Mouse (Mus musculus) embryonic fibroblast, embryonic 13.5 days (primary cell): ENCODE results near the gene Clybl. TPM values are rescaled to one million over a fixed set of nuclear protein-coding genes. Genes with fewer than 3 reads are reported as not detected.

Experiments used
- H3K27ac ChIP-seq: 2 replicates; pipeline ENCODE4 v1.5.1; 2012; ENCODE audit warnings: low read length, control low read depth, inconsistent platforms; ENCODE audit not compliant: insufficient read depth
- H3K4me1 ChIP-seq: 2 replicates; pipeline ENCODE4 v1.6.1; 2011; ENCODE audit warnings: low read length; ENCODE audit not compliant: control insufficient read depth, insufficient read depth
- H3K4me3 ChIP-seq: 2 replicates; pipeline ENCODE4 v1.5.1; 2011; ENCODE audit warnings: mild to moderate bottlenecking, control low read depth, low read length; ENCODE audit not compliant: insufficient read depth
- CTCF ChIP-seq: IDR thresholded peaks from 2 replicates; pipeline ENCODE4 v1.5.1; 2011; ENCODE audit warnings: mild to moderate bottlenecking, control low read depth, low read length, moderate library complexity, borderline replicate concordance; ENCODE audit not compliant: insufficient read depth
- POLR2A ChIP-seq: IDR thresholded peaks from 2 replicates; pipeline ENCODE4 v1.6.1; 2011; ENCODE audit warnings: low read depth, mild to moderate bottlenecking, control low read depth, low read length, moderate library complexity
- polyA plus RNA-seq: library from polyadenylated mRNA; stranded (reverse); fragments of >200 nt; gene quantifications from 2 replicates; pipeline ENCODE4 v1.2.4, GENCODE M21; 2011; ENCODE audit warnings: low read depth; ENCODE audit not compliant: missing spikeins, insufficient read length

The Clybl gene
- polyA plus RNA-seq, 1 experiment: 16.7 TPM

DNA sequence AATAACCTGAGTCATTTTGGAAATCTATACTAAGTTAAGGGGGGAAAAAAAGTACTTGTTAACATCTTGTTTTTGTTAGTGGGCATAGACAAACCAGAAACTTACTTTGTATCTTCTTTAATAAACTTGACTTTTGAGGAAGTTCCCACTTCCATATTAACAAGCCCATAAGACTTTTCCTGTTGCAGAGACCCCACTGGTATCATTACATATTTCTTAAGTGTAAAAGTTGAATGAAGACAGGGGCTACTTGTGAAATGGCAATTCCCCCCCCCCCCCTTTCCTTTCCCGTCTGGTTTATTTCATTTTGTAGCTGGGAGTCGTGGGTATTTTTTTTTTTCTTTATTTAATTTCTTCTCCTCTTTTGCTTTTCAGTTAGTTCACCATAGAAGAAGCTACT lies 115.4 kb downstream of the Clybl start:
- Histone ChIP-seq H3K4me3 (no peak overlapping the region), H3K4me1 (no peaks in the 10 kb centered on the region), H3K27ac (no peak overlapping the region)
- no peak for TF ChIP-seq POLR2A
- no peak for TF ChIP-seq CTCF

DNA sequence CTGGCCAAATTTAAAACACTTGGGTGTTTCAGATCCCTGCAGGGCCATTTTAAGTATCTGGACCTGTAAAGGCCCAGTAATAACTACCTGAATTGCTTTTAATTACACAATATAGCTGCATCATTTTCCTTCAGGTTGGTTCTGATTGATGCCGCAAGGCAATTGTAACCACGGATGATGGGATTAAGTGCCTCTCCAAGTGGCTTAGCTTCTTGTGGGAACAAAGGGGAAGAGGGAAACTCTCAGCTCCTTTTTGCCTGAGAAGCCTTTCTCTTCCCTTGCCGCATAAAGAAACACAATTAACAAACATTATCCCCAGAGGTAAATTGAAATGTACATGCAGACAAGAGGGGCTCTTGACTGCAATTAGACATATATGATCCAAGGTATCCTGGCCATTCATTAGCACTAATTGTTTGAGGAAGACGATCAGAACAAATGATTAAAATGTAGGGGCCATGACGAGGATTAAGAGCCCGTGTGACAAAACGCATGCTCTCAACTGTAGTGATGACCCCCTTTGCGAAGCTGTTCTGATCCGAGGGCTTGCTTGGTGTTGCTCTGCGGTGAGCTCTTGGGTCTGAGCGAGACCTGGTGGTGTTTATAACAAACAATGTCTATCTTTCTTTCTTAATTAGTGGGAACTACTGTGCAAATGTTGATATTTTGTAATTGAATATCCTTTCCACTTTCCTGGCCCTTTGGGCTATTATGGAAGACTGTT lies 116.0 kb downstream of the Clybl start:
- Histone ChIP-seq H3K4me3 (no peak overlapping the region), H3K4me1 (no peaks in the 10 kb centered on the region), H3K27ac (no peak overlapping the region)
- TF ChIP-seq POLR2A (no peak), CTCF (no peak)

DNA sequence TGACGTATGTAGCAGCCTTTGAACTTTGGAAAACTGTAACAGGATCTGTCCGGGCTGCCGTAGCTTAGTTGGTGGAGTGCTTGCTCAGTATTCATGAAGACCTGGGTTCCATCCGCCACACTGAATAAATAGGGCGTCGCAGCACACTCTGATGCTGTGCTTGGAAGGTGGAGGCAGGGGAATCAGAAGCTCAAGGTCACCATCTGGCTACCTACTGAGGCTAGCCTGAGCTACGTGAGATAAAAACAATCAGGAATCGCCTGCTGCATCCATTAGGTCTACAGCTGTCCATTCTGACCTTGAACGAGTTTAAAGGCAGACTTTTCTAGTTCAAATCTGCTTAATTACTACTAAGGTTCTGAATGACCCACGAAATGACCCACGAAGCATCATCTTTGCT lies 118.8 kb downstream of the Clybl start:
- Histone ChIP-seq H3K4me3 (no peak overlapping the region), H3K27ac (no peak overlapping the region), H3K4me1 (no peaks in the 10 kb centered on the region)
- TF ChIP-seq CTCF (no peak), POLR2A (no peak)

DNA sequence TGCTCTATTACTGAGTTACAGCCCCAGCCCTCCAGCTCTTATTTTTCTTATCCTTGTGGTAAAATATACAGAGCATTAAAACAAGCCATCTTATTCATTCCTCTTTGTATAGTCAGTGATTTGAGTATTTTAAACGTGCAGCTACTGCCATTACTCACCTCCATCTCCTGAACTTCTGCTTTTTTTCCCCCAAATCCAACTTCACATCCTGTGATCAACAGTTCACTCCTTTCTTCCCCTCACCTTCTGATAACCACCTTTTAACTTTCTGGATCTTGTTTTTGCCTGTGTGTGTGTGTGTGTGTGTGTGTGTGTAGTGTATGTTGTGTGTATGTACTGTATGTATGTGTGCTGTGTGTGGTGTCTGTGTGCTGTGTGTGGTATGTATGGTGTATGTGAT lies 122.3 kb downstream of the Clybl start:
- H3K4me1 ChIP-seq: no peaks in the 10 kb centered on the region
- H3K4me3 ChIP-seq: no peak overlapping the region
- no peak overlapping the region for H3K27ac ChIP-seq
- TF ChIP-seq POLR2A (no peak), CTCF (no peak)

DNA sequence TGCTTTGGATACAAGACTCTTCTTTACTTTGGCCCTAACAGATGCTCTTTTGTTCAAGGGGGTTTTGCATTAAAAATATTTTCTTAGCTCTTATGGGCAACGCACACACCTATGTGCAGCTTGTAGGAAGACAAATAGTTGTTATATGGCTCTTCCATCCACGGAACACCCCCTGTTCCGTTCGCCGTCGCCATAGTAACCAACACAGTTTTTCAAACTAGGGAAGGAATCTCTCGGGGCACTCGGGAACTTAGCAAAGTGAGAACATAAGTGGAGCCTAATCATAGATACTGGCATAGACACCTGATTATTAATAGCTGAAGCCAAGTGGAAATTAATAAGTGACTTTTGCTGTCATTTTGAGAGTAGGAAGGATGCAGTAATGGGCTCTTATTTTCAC lies 123.6 kb downstream of the Clybl start:
- H3K4me1 ChIP-seq: no peaks in the 10 kb centered on the region
- H3K4me3 ChIP-seq: no peak overlapping the region
- TF ChIP-seq POLR2A (no peak), CTCF (no peak)
- H3K27ac ChIP-seq: no peak overlapping the region

DNA sequence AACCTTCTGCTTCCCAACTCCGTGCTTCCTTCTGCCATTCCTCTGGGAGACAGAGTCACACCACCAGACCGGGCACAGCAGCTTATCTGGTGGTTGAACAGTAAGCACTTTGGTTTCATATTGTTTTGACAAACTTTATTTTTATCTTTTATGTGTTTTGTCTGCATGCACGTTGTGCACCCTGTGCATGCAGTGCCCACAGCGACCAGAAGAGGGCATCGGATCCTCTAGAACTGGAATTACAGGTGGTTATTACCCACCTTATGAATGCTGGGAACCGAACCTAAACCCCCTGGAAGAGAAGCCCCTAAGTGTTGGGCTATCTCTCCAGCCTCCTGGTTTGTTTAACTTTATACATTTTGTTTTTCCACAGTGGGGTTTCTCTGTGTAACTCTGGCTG lies 130.9 kb downstream of the Clybl start:
- Histone ChIP-seq H3K4me3 (no peak overlapping the region), H3K4me1 (no peaks in the 10 kb centered on the region), H3K27ac (no peak overlapping the region)
- no peak for TF ChIP-seq POLR2A
- TF ChIP-seq CTCF: peak; percentile 12; the same call in 1 of the 2 replicates

DNA sequence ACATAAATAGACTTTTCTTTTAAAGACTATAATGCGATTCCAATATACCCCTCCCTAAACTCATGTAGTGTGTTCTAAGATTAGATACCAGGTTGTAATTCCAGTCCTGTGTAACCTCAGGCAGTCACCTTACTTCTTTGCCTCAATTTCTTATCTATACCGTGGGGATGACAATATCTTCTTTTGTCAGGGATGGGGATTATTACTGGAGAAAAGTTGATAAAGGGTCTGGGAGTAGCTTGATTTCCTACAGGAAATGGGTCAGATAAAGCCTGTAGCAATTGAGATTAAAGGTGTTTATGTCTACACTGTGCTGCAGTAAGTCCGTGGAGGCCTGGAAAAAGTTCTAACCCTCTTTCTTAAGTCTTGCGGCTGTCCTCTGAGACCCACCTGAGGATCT lies 131.8 kb downstream of the Clybl start:
- Histone ChIP-seq H3K27ac (no peak overlapping the region), H3K4me3 (no peak overlapping the region), H3K4me1 (no peaks in the 10 kb centered on the region)
- no peak for TF ChIP-seq CTCF
- TF ChIP-seq POLR2A: no peak

DNA sequence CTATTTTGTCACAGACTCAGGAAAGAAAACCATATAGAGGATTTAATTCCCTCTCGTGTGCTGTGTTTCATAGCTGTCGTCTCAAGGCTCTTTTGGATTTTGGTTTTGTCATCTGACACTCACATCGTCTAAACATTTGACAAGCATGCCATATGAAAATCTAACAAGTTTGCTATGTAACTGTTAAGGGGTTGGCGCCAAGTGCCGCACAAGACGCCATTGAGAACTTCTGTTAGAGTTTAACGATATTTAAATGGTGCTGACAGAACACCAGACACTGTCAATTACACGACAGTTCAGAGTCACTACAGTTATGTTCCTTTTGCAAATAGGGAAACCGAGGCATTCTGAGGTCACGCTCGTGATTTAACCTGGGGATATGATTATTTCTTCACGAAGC lies 134.2 kb downstream of the Clybl start:
- Histone ChIP-seq H3K4me1 (no peaks in the 10 kb centered on the region), H3K27ac (no peak overlapping the region), H3K4me3 (no peak overlapping the region)
- TF ChIP-seq POLR2A: no peak
- TF ChIP-seq CTCF: no peak

DNA sequence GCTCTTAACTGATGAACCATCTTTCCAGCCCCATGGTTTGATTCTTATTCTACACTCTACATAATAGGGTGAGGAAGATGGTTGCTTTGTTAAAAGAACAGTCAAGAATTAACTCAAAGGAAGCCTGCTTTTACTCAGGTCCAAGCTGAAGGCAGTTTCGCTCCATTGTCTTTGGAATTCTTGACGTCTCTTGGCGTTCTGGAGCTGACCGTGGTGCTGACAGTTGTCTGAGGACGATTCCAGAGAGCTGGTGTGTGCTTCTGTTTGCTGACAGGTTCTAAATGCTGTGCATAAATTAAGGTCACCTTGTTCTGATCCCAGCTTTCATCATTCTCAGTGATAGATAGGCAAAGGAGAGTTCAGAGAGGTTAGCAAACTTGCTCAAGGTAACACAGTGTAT lies 140.6 kb downstream of the Clybl start:
- Histone ChIP-seq H3K4me3 (no peak overlapping the region), H3K4me1 (no peaks in the 10 kb centered on the region)
- TF ChIP-seq POLR2A (no peak), CTCF (no peak)

DNA sequence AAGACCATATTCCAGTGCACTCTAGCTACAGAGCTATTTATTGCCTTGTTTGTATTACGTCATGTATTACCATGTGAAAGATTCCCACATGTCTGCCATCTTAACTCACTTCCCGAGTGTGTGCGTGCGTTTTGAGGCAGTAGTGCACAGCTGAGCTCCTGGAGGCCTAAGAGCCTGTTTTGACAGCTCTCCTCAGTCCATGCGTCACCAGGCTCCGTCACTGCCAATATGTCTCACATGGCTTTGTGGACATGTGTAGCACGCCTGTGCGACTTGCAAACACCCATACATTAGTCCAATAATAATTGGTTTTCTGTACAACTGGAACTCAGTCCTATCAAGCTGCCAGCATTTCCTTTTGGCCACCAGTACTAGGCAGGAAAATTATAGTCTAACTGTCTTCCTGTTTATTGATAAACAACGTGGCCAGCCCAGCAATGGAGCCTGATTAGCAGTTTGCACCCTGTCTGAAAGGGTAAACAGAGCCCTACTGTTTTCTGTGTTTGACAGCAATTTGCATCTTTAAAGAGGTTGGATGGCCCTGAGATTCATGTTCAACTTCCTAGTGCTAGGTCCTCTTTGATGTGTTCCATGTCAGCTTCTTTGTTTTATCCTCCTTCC lies 142.4 kb downstream of the Clybl start:
- H3K4me1 ChIP-seq: no peaks in the 10 kb centered on the region
- no peak overlapping the region for H3K27ac ChIP-seq
- no peak for TF ChIP-seq POLR2A
- no peak for TF ChIP-seq CTCF
- no peak overlapping the region for H3K4me3 ChIP-seq

More for the DNA sequence above, 140.6 kb downstream of the Clybl start:
- no peak overlapping the region for H3K27ac ChIP-seq

DNA sequence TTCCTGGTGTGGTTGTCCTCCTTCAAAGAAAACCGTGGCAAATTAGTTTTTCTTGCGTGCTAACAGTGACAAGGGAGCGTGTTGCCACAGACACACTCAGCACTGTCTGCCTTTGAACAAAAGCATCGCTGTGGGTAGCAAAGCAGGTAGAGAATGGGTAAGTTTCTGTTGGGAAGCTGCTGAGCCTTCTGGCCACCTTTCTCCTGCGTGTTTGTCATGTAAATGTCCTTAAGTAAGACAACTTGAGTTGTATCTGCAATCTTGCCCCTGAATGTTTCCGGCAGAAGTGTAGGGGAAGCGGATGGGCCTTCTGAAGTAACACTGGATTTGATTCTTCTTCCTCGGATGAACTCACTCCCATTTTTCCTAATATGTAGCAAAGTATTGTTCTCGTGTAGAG lies 148.6 kb downstream of the Clybl start:
- no peak overlapping the region for H3K27ac ChIP-seq
- H3K4me1 ChIP-seq: no peaks in the 10 kb centered on the region
- H3K4me3 ChIP-seq: no peak overlapping the region
- TF ChIP-seq POLR2A (no peak), CTCF (no peak)
